Mouse (Mus musculus): ENCODE measurements around the gene Coro1b.

Coro1b gene

GRCm38 (mm10) chr19:4148491-4148806 lies at the start of gene Coro1b:
TSS of gene Coro1b (plus strand) at chr19:4148619.
- peak; percentile 79 for DNase-seq (ENCODE audit: low read depth, low spot score)

GRCm38 (mm10) chr19:4099056-4099455 lies 49.4 kb upstream of the Coro1b start:
- DNase-seq (ENCODE audit: low read depth, low spot score) = peak; percentile 85

- DNase-seq (ENCODE audit: low read depth, low spot score) = no peak
These were observed 48.3 kb upstream of the Coro1b start, which contains the start of gene Pitpnm1 for GRCm38 (mm10) chr19:4099837-4100717. TSS of gene Pitpnm1 (plus strand) at chr19:4099998.

- DNase-seq (ENCODE audit: low read depth, low spot score) = no peak
These were observed 47.6 kb upstream of the Coro1b start for GRCm38 (mm10) chr19:4100718-4101261.

- no peak for DNase-seq (ENCODE audit: low read depth, low spot score)
These were observed 47.0 kb upstream of the Coro1b start for GRCm38 (mm10) chr19:4101466-4101865.

- DNase-seq (ENCODE audit: low read depth, low spot score) = no peak
These were observed 46.4 kb upstream of the Coro1b start for GRCm38 (mm10) chr19:4102049-4102448.

- no peak for DNase-seq (ENCODE audit: low read depth, low spot score)
These were observed 45.8 kb upstream of the Coro1b start for GRCm38 (mm10) chr19:4102626-4103025.

- DNase-seq (ENCODE audit: low read depth, low spot score) = no peak
These were observed 45.1 kb upstream of the Coro1b start for GRCm38 (mm10) chr19:4103294-4103693.

- no peak for DNase-seq (ENCODE audit: low read depth, low spot score)
These were observed 44.6 kb upstream of the Coro1b start for GRCm38 (mm10) chr19:4103792-4104191.

GRCm38 (mm10) chr19:4104675-4105194 lies 43.7 kb upstream of the Coro1b start:
- no peak for DNase-seq (ENCODE audit: low read depth, low spot score)

- DNase-seq (ENCODE audit: low read depth, low spot score) = no peak
These were observed 41.8 kb upstream of the Coro1b start for GRCm38 (mm10) chr19:4106654-4107053.

GRCm38 (mm10) chr19:4108535-4108934 lies 39.9 kb upstream of the Coro1b start:
- DNase-seq (ENCODE audit: low read depth, low spot score) = no peak

- no peak for DNase-seq (ENCODE audit: low read depth, low spot score)
These were observed 36.1 kb upstream of the Coro1b start for GRCm38 (mm10) chr19:4112063-4112960.

GRCm38 (mm10) chr19:4113186-4113805 lies 35.1 kb upstream of the Coro1b start:
- no peak for DNase-seq (ENCODE audit: low read depth, low spot score)

- DNase-seq (ENCODE audit: low read depth, low spot score) = no peak
These were observed 34.6 kb upstream of the Coro1b start for GRCm38 (mm10) chr19:4113806-4114230.

GRCm38 (mm10) chr19:4114551-4114950 lies 33.9 kb upstream of the Coro1b start:
- DNase-seq (ENCODE audit: low read depth, low spot score) = no peak

- no peak for DNase-seq (ENCODE audit: low read depth, low spot score)
These were observed 33.3 kb upstream of the Coro1b start for GRCm38 (mm10) chr19:4115144-4115543.

- no peak for DNase-seq (ENCODE audit: low read depth, low spot score)
These were observed 32.6 kb upstream of the Coro1b start for GRCm38 (mm10) chr19:4115816-4116215.

- DNase-seq (ENCODE audit: low read depth, low spot score) = no peak
These were observed 31.4 kb upstream of the Coro1b start for GRCm38 (mm10) chr19:4117006-4117405.

- no peak for DNase-seq (ENCODE audit: low read depth, low spot score)
These were observed 30.1 kb upstream of the Coro1b start for GRCm38 (mm10) chr19:4118350-4118749.

- DNase-seq (ENCODE audit: low read depth, low spot score) = no peak
These were observed 28.5 kb upstream of the Coro1b start for GRCm38 (mm10) chr19:4119716-4120487.
